Comparison of ENCODE assay signal across 16 mouse cellular contexts in the genomic region with DNA sequence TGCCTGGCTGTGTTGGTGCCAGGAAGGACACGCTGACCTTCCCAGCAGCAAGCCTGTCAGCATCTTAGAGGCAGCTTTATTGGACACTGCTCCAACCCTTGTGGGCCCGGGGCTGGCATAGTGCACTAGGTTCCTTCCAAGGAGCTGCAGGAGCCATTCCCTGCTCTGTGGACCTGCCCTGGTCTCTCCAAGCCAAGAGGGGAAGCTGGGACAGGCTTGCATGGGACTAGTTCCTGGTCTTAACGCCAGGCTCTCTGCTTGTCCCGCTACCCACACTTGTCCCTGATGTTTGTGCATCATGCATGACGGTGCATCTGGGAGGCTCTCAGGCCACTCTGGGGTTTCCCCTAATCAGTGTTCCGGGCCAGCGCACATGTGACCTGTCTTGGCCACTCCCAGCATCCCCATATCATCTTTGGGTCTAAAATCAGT. TPM values are rescaled to one million over a fixed set of nuclear protein-coding genes. Genes with fewer than 3 reads are reported as not detected.
DNase-seq lines count a peak whose midpoint lies in the region; ATAC-seq and TF ChIP-seq lines count a peak whose summit lies in the region.
"Had no signal": no experiment of that assay in that cellular context is flagged by ENCODE, and none has a peak within 500 bp of the region (broad histone marks: within the 10 kb centered on the region; RNA-seq: fewer than 3 reads in every experiment).

No protein-coding gene starts in this region.

- H3K9me3 ChIP-seq in kidney, embryonic 16.5 days (ENCODE audit: low read length) = no peaks in the 10 kb centered on the region
- no peaks in the 10 kb centered on the region for H3K9me3 ChIP-seq in E14TG2a.4 (ENCODE audit: low read length)
- H3K9me3 ChIP-seq in neural tube, embryonic 13.5 days = no peaks in the 10 kb centered on the region
- H3K9me3 ChIP-seq: forebrain, embryonic 12.5 days; limb, embryonic 15.5 days had no signal

- TF ChIP-seq POLR2A in cerebellum, adult 2 months (IDR thresholded peaks at IDR 0.05; ENCODE audit: borderline replicate concordance, insufficient read depth, low read length) = no peak

- no peak for TF ChIP-seq CTCF in cerebellum, adult 2 months (IDR thresholded peaks at IDR 0.05; ENCODE audit: borderline replicate concordance, insufficient read depth, low read depth, low read length)
- no peak for TF ChIP-seq CTCF in E14TG2a.4 (conservative IDR thresholded peaks at IDR 0.05; ENCODE audit: low read length)

- H3K4me3 ChIP-seq in cerebellum, adult 2 months (replicated peaks; ENCODE audit: insufficient read depth, low read depth, low read length) = peak overlapping the region; percentile 2
- no peak overlapping the region for H3K4me3 ChIP-seq in kidney, embryonic 16.5 days (ENCODE audit: low read length)
- H3K4me3 ChIP-seq in E14TG2a.4 (replicated peaks; ENCODE audit: low read length) = peak overlapping the region; percentile 3
- no peak overlapping the region for H3K4me3 ChIP-seq in neural tube, embryonic 13.5 days
- H3K4me3 ChIP-seq: forebrain, embryonic 12.5 days; heart, adult 2 months; limb, embryonic 15.5 days had no signal

- H3K9ac ChIP-seq in kidney, embryonic 16.5 days (replicated peaks; ENCODE audit: low read length) = no peak overlapping the region
- no peak overlapping the region for H3K9ac ChIP-seq in neural tube, embryonic 13.5 days
- H3K9ac ChIP-seq: forebrain, embryonic 12.5 days; limb, embryonic 15.5 days; liver, postnatal 0 days had no signal

- peak; percentile 66 to 71 for DNase-seq in cerebellum, adult 2 months
- DNase-seq in cerebellum, postnatal 4 days (ENCODE audit: low spot score in 2 of 2) = no peak
- no peak for DNase-seq in kidney, postnatal 25 days
- no peak for DNase-seq in adipocyte (ENCODE audit: low spot score)
- DNase-seq: adrenal gland, postnatal 36 days; gastrocnemius, postnatal 14 days; heart, adult 2 months; kidney, adult 8-10 months; layer of hippocampus, adult 9-11 months; liver, postnatal 0 days had no signal

- H3K27ac ChIP-seq in cerebellum, adult 2 months (ENCODE audit: insufficient read depth, low read length) = peak overlapping the region; percentile 97
- H3K27ac ChIP-seq in kidney, embryonic 16.5 days (ENCODE audit: low read length) = no peak overlapping the region
- H3K27ac ChIP-seq in neural tube, embryonic 13.5 days (replicated peaks) = peak overlapping the region; percentile 79
- H3K27ac ChIP-seq: forebrain, embryonic 12.5 days; heart, adult 2 months; limb, embryonic 15.5 days had no signal

- WGBS in cerebellum, adult 2 months = 14% methylated on average over 7 of the region's 7 CpGs
- WGBS in kidney, embryonic 16.5 days = 40% methylated on average over 7 of the region's 7 CpGs
- WGBS in neural tube, embryonic 13.5 days = 63% methylated on average over 7 of the region's 7 CpGs

- 0 out of 2 replicates have a peak, but pooled peaks have one; percentile 39 for ATAC-seq in kidney, embryonic 16.5 days (ENCODE audit: low FRiP score, low TSS enrichment)
- no peak for ATAC-seq in neural tube, embryonic 13.5 days (ENCODE audit: low read depth)
- ATAC-seq in CD4-positive, CD25-positive, alpha-beta regulatory T cell, adult 4 months = no peak
- ATAC-seq: liver, postnatal 0 days had no signal

- H3K27me3 ChIP-seq in cerebellum, adult 2 months (ENCODE audit: control insufficient read depth, insufficient read depth, low read length) = no peaks in the 10 kb centered on the region
- no peaks in the 10 kb centered on the region for H3K27me3 ChIP-seq in kidney, embryonic 16.5 days (ENCODE audit: insufficient read depth, low read length)
- H3K27me3 ChIP-seq in E14TG2a.4 (ENCODE audit: insufficient read depth, low read length) = 0 out of 2 replicates have a peak, but pooled peaks cover 4% of the 10 kb centered on the region
- no peaks in the 10 kb centered on the region for H3K27me3 ChIP-seq in neural tube, embryonic 13.5 days
- H3K27me3 ChIP-seq: forebrain, embryonic 12.5 days; limb, embryonic 15.5 days had no signal

- H3K4me1 ChIP-seq in cerebellum, adult 2 months (ENCODE audit: control insufficient read depth, insufficient read depth, low read length) = peaks cover 89% of the 10 kb centered on the region
- H3K4me1 ChIP-seq in kidney, embryonic 16.5 days (ENCODE audit: insufficient read depth, low read length) = peaks cover 15% of the 10 kb centered on the region
- H3K4me1 ChIP-seq in E14TG2a.4 (replicated peaks; ENCODE audit: low read depth, low read length) = peaks cover 74% of the 10 kb centered on the region
- H3K4me1 ChIP-seq in neural tube, embryonic 13.5 days (replicated peaks) = peaks cover 89% of the 10 kb centered on the region
- H3K4me1 ChIP-seq: limb, embryonic 15.5 days had no signal

- H3K36me3 ChIP-seq in kidney, embryonic 16.5 days (ENCODE audit: insufficient read depth, low read length) = no peaks in the 10 kb centered on the region
- no peaks in the 10 kb centered on the region for H3K36me3 ChIP-seq in E14TG2a.4 (ENCODE audit: insufficient read depth, low read length)
- H3K36me3 ChIP-seq in neural tube, embryonic 13.5 days = no peaks in the 10 kb centered on the region
- H3K36me3 ChIP-seq: forebrain, embryonic 12.5 days; limb, embryonic 15.5 days had no signal

- H3K4me2 ChIP-seq in kidney, embryonic 16.5 days (replicated peaks; ENCODE audit: low read depth, low read length) = no peak overlapping the region
- no peak overlapping the region for H3K4me2 ChIP-seq in neural tube, embryonic 13.5 days
- H3K4me2 ChIP-seq: forebrain, embryonic 12.5 days; limb, embryonic 15.5 days had no signal

RNA-seq across cellular contexts. Expression of gene Ppp2r2c, which starts 18.6 kb away (rescaled TPM):
- polyA plus RNA-seq in cerebellum, adult 2 months (2012; rRNA removed) = 259 and 273 TPM in 2 replicates
- polyA plus RNA-seq in kidney, embryonic 16.5 days (2015; fragmentation: Nextera tagmentation; extraction: Ambion mirVana) = 0.28 TPM in 1 of 2 replicates, not detected in the other
- 43.1 and 44.8 TPM in 2 replicates for polyA plus RNA-seq in neural tube, embryonic 13.5 days (2015; fragmentation: Nextera tagmentation; extraction: Ambion mirVana)
- not detected for polyA plus RNA-seq in CD4-positive, CD25-positive, alpha-beta regulatory T cell, adult 4 months (2017; shearing (Covaris generic))
- polyA plus RNA-seq: liver, postnatal 0 days had no signal

RNA-seq across cellular contexts. Expression of gene Man2b2, which starts 56.4 kb away (rescaled TPM):
- 29.2 and 30.1 TPM in 2 replicates for polyA plus RNA-seq in cerebellum, adult 2 months (2012; rRNA removed)
- polyA plus RNA-seq in kidney, embryonic 16.5 days (2015; fragmentation: Nextera tagmentation; extraction: Ambion mirVana) = 16.0 and 16.2 TPM in 2 replicates
- polyA plus RNA-seq in neural tube, embryonic 13.5 days (2015; fragmentation: Nextera tagmentation; extraction: Ambion mirVana) = 11.9 and 12.9 TPM in 2 replicates
- polyA plus RNA-seq in CD4-positive, CD25-positive, alpha-beta regulatory T cell, adult 4 months (2017; shearing (Covaris generic)) = 10 to 100 TPM; 19.5 to 34.7 TPM

Comparison
In these comparisons a context has a peak if more than half of its experiments do, and no peak if none do; other contexts are left out.
1. DNase-seq: peak in cerebellum, adult 2 months (2 of 2); none in cerebellum, postnatal 4 days (0 of 2), kidney, postnatal 25 days (0 of 2) and adipocyte (single experiment).
2. H3K4me3 ChIP-seq: peak in cerebellum, adult 2 months (single experiment) and E14TG2a.4 (single experiment); none in kidney, embryonic 16.5 days (single experiment) and neural tube, embryonic 13.5 days (single experiment).
3. RNA of gene Ppp2r2c, which starts 18.6 kb away (polyA plus RNA-seq): 259 to 273 TPM in cerebellum, adult 2 months and 43.1 to 44.8 TPM in neural tube, embryonic 13.5 days; 0.28 TPM in kidney, embryonic 16.5 days and not detected in CD4-positive, CD25-positive, alpha-beta regulatory T cell, adult 4 months; every median in the first group is over 10 times any median in the second.